Mouse (Mus musculus) G1E-ER4 (cell line): ENCODE measurements around the gene Gm8439. TPM values are rescaled to one million over a fixed set of nuclear protein-coding genes. Genes with fewer than 3 reads are reported as not detected.

Experiments used
- GATA1 ChIP-seq: IDR thresholded peaks from one replicate; pipeline ENCODE4 v1.8.0; 2012; ENCODE audit warnings: low read length, inconsistent platforms
- polyA plus RNA-seq: library from polyadenylated mRNA; stranded (reverse); fragments of >175 nt; gene quantifications from 2 replicates; pipeline ENCODE4 v1.2.3, GENCODE M21; 2012

The Gm8439 gene
- polyA plus RNA-seq, 1 experiment, result not detected

GRCm38 (mm10) chr4:120643899-120644298 is 55.4 kb downstream of the Gm8439 start:
- TF ChIP-seq GATA1, result no peak

DNA sequence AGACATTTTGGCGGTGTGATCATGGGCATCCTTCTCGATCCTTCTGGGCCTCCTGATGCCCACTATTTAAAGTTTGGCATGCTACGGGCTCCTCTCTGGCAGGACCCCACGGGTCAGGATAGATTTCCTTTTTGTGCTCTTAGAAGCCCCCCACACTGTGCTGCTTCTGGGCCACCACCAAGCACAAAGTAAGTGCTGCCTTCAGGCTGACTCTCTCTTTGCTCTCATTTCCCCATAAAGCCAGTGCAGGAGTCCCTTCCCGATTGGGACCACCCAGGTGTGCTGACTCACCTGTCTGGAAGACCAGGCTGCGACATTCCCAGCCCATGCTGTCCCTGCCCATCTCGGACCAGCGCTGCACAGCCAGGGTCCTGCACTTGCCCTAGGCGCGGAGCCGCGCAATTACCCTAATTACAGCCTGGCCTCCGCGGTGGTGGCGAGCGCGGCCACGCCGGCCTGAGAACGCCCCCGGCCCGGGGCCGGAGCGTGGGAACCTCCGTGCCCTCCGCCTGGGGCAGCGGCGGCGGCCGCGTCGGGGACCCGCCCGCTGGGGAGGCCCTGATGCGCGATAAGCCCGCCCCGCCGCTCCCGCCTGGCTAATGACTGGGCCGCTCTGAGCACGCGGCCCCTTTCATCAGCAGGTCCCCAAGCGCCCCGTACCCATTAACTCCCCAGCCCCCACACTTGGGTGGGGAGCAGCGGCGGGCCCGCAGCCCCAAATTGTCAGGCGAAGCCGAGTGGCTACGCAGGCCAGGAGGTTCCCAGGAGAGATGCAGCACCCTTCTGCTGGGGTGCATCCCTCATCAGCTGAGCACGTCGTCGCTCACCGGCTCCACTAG is 61.0 kb downstream of the Gm8439 start:
- TF ChIP-seq GATA1, result no peak

- no peak for TF ChIP-seq GATA1
Observed at GRCm38 (mm10) chr4:120650208-120650592, 61.7 kb downstream of the Gm8439 start.

DNA sequence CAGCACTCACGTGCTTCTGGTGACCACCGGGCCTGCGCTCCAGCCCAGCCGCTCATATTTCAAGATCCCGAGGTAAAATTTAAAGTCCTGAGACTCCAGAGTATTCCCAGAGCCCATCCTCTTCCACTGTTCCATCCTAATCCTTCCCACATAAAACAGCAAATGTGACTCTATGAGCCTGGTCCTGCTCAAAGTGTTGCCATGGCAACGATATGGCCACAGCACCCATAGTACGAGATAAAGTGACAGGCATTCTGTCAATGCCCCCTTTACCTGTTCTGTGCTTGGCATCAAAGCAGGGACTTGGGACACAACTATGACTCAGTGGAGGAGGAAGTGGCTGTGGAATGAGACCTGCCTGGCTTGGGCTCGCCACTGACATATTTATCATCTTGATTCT is 67.4 kb downstream of the Gm8439 start:
- TF ChIP-seq GATA1, result no peak

Other genes with a start within 250 kb of the Gm8439 start
- 0.03 TPM in 1 of 2 replicates, not detected in the other for gene Scmh1, start 183.5 kb upstream of the Gm8439 start, polyA plus RNA-seq
- gene Slfnl1, start 56.5 kb upstream of the Gm8439 start, polyA plus RNA-seq, result not detected in 2 replicates
- gene Ctps, start 18.5 kb upstream of the Gm8439 start, polyA plus RNA-seq, result 6.3 and 8.3 TPM in 2 replicates
- 696 and 888 TPM in 2 replicates for gene Cited4, start 77.8 kb downstream of the Gm8439 start, polyA plus RNA-seq
- gene Kcnq4, start 159.9 kb downstream of the Gm8439 start, polyA plus RNA-seq, result not detected in 2 replicates
- gene Nfyc, start 242.8 kb downstream of the Gm8439 start, polyA plus RNA-seq, result 59.4 and 89.2 TPM in 2 replicates